Mouse (Mus musculus): ENCODE measurements around the gene Akap13.

The Akap13 gene

DNA sequence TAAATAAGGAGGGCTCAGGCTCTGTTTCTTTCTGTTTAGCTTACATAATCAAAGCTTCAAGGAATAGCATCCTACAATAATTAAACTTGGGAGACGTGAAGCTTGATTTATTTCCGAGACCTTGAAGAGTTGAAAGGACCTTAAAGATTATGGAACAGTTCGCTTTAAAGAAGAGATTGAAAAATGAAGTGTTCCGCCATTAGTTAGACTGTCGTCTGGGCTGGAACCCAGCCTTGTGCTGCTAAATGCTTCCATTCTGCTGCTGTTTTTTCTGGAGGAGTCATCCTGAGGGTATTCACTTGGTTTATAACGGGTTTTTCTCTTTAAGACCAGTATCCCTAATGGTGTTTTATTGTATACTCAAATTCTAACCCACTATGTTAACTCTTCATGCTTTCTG is 164.5 kb downstream of the Akap13 start:
- in situ Hi-C loops (cut with MboI; ENCODE audit: unreplicated experiment in 2 of 2): no loop called here

DNA sequence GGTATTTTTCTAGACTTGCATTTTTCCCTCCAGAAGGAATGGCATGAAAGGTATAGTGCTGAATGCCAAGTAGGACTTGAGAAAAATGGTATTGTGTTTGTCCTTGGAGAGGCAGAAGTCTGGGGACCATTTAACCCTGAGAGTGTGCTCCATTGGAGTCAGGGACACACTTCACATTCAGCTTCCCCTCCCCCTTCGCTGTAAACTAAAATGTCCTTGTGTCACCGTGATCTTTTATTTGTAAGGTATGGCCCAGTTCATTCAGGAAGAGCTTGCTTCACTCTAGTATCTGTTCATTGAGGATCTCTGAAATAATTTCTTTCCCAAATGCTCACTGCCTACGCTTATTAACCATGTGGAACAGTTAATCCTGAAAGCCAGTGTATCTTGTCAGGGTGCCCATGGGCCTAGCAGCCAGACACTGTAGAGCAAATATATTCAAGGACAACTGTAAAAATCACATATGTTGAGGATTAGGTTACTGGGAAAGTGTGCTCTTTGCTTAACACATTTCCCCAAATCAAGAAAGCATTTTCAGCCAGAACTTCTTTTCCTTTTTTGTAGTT is 165.1 kb downstream of the Akap13 start:
- in situ Hi-C loops (cut with MboI; ENCODE audit: unreplicated experiment in 2 of 2): no loop called here

DNA sequence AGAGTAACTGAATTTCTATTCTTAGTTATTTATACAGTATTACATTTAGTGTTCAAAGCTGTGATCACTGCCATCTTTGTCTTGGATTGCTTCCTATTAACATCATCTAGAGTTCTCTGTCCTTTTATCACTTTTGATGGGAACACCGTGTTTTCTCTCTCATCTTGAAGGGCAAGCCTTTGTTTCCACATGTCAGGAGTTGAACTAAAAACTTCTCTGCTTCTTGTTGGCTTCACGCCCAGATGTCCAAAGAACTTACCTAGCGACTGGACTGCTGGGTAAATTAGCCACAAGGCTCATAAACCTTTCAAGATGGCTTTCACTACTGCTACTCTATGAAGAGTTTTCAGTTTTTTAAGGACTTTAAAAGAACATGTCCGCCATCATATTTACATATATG is 165.6 kb downstream of the Akap13 start:
- in situ Hi-C loops (cut with MboI; ENCODE audit: unreplicated experiment in 2 of 2): no loop called here

DNA sequence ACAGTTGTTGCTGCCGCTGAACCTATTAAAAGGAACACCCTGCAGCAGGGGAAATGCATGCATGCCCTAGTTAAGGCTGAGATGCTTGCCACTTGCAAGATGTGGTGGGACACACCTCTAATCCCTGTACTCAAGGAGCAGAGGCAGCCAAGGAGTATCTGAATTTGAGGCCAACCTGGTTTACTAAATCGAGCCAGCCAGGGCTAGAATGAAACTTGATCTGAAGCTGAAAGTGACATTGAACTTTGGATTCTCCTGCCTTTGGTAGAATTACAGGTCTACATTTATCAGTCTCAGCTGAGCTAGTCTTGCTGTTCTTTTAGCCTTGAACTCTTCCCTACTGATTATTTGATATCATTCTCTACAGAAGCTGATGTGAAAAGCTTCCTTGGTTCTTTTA is 172.5 kb downstream of the Akap13 start:
- in situ Hi-C loops (cut with MboI; ENCODE audit: unreplicated experiment in 2 of 2): no loop called here

DNA sequence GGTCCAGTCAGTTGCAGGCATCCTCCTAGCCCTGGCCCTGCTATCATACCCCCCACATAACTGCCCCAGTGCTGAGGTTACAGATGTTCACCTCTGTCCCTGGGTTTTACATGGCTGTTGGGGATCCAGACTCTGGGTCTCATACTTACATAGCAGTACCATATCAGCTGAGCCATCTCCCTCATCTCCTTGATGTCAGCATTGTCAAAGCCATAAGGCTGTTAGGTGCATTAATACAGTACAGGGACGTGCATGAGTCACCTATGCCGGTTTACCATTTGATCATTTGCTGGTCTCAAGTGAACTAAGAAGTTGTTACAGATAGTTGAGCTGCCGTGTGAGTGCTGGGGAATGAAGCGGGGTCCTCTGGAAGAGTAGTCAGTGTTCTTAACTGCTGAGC is 174.3 kb downstream of the Akap13 start:
- in situ Hi-C loops (cut with MboI; ENCODE audit: unreplicated experiment in 2 of 2): no loop called here

DNA sequence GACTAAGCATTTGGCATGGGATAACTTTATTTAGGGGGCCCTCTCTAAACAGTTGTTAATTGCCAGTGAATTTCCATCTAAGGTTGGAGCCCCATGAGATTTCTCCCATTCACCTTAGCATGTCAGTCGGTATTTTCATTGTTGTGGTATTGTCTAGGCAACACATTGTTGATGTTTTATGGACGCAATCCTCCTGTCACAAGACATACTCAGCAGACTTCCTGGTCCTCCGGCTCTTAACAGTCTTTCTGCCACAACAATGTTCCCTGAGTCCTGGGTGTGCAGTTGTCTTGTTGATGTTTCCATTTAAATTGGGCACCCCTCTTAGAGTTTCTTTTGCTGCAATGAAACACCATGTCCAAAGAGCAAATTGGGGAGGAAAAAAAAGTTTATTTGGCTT is 177.6 kb downstream of the Akap13 start:
- in situ Hi-C loops (cut with MboI; ENCODE audit: unreplicated experiment in 2 of 2): no loop called here

DNA sequence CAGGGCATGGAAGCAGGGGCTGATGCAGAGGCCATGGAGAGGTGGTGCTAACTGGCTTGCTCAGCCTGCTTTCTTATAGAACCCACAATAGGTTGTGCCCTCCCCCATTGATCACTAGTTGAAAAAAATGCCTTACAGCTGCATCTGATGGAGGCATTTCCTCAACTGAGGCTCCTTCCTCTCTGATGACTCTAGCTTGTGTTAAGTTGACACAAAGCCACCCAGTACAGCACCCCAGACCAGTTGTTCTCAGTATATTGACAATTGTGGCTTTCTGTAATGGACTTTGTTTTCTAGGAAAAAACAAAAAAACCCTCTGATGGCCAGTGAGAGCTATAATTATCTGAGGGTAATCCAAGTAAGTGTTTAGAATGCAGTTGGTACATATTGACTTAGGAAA is 178.1 kb downstream of the Akap13 start:
- in situ Hi-C loops (cut with MboI; ENCODE audit: unreplicated experiment in 2 of 2): no loop called here

DNA sequence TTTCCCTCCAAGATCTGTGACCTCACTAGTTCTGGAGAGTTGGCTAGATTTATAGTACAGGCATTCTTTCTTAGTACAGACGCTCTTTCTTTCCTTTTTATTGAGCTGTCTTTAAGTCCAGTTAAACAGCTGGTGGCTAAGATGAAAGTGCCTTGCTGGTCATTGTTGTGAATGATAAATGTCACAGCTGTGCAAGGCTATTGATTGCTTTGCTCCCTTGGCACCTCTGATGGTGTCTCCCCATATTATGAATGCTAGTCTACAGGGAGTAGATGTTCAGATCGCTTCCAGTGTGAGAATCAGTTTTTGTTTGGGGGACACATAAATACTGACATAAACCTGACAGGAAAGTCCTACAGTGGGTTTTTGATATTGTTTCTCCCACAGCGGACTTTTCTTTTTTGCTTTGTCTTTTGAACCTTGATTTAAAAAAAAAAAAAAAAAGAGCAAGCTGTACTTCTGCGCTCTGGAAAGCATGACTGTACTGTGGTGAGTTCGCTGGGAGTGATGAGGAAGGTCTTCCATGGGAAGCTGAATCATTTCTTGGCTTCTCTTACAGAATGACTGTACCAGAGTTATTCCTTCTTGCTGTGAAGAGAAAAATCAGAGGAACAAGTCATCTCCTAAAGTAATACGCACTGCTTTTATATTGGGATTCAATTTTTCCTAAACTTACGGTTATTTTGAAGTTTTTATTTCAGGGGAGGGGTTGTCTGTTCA is 178.6 kb downstream of the Akap13 start:
- in situ Hi-C loops (cut with MboI; ENCODE audit: unreplicated experiment in 2 of 2): no loop called here

DNA sequence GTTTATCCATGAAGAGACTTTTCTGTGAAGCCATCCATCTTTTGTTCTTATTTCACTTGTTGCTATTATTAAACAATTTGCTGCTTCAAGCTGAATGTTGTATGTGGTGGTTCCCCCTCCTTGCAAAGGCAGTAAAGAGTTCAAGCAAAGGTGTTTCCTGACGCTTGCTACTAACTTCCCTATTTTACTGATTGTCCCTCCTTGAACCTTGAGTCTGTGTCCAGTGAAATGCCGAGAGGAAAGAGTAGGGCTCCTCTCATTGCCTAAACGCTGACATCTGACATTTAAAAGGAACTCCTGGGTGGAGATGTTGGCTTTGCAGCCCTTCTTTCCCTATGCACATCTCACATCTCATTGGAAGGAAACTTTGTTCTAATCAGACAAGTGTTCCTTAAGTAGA is 183.4 kb downstream of the Akap13 start:
- in situ Hi-C loops (cut with MboI; ENCODE audit: unreplicated experiment in 2 of 2): no loop called here

DNA sequence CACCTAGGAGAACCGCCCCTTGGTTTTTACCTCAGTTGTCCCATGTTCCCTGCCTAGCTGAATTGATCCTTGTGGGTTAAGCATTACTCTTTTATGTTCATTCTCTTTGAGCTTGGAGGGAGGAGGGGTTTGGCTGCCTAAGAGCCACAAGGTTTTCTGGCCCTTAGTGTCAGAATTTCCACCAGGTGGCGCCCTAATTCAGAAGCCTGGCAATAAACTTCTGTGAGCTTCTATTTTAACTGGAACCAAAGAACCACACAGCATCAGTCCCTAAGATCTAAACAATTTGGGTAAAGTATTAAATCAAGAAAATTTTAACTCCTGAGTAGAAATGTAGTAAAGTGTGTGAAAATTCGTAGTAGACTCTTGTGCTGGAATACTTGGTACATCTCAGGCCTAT is 184.2 kb downstream of the Akap13 start:
- in situ Hi-C loops (cut with MboI; ENCODE audit: unreplicated experiment in 2 of 2): no loop called here

DNA sequence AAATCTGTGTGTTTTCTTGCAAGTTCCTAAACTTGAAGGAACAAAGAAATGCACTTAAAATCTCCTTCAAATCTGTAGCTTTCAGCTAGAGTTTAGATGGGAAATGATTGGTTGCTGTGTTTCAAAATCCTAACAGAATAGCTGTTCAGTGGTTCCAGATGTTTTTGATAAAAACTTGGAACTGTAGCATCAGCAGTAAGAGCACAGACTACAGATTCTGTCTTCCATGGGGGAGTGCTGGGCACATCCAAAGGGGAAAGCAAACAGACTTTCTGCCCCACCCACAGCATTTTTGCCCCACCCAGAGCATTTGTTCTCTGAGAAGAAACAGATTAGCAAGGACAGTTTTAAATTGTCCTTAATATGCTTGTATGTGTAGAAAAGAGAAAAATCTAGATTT is 184.7 kb downstream of the Akap13 start:
- in situ Hi-C loops (cut with MboI; ENCODE audit: unreplicated experiment in 2 of 2): loop anchor here in 1 of 2 experiments (5.0 kb wide), 1 partner anchor 77 kb away; no protein-coding TSS in a partner anchor

DNA sequence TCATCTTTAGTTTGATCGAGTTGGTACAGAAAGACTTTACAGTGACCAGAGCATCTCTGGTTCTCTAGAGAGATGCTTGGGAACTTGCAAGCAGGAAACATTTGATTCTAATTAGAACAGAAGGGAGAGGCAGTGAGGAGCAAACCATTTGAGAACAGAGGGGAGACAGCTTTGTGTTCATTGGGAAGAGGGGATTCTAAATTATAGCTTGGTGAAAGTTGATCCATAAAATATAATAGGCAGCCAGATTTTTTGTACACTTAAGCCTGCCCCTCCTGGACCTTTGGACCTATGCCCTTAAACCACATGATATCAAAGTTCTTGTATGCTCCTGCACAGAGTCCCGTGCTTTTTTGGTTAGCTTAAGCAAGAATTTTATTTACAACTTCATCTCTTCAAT is 185.3 kb downstream of the Akap13 start:
- in situ Hi-C loops (cut with MboI; ENCODE audit: unreplicated experiment in 2 of 2): loop anchor here in 1 of 2 experiments (5.0 kb wide), 1 partner anchor 77 kb away; no protein-coding TSS in a partner anchor

DNA sequence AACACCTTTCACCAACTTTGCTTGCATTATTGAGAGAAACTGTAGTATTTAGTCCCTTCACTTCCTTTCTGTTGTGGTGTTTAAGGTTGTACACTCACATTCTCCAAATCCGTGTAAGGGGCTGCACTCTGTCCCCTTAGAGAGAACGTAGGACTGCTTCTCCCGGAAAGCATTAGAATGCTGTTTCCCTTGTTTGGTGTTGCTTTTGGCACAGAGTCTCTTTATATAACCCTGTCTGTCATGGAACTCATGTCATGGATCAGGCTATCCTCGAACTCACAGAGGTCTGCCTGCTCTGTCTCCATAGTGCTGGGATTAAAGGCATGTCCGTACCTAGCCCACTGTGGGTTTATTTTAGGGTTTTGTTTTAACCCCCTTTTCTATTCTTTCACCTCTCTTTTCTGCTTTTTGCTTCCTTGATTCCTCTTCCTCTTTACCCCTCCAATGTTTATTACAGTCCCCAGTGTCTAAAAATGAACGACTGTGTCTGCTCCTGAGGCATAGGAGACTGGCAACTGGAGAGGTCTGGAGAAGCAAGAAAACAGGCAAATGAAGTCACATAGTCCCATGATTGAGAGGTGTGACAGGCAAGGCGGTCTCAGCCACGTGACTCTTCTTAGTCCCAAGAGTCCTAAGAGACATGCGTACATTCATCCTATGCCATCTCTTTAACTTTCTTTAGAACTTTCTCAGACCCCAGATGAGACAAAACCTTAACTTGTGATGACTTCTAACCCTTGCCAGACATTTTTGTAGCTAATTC is 186.3 kb downstream of the Akap13 start:
- in situ Hi-C loops (cut with MboI; ENCODE audit: unreplicated experiment in 2 of 2): loop anchor here in 1 of 2 experiments (5.0 kb wide), 1 partner anchor 76 kb away; no protein-coding TSS in a partner anchor

DNA sequence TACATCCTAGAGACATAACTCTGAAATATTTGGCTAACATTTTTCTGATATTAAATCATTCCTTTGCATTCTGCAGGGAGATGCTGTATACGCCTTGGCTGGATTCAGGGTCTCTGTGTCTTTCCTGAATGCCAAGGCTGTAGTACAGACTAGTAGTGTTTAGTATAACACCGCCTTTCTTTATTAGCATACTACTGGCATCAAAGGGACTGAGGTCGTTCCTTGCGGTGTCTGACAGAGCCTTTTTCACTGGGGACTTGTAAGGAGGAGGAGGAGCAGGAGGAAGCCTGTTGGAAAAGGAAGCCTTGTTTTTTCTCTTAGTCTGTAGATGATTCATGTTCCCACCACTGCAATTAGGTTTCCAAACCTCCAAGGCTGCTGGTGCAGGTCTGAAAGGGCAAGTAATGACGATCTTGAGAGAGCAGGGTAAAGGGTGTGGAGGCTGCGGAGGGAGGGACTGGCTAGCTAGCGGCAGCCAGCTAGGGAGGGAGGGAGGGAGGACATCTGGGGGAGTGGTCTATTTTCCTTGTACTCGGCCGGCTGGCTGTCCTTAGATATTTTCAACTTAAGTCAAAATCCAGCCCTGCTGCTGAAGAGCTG is 186.9 kb downstream of the Akap13 start:
- in situ Hi-C loops (cut with MboI; ENCODE audit: unreplicated experiment in 2 of 2): loop anchor here in 1 of 2 experiments (5.0 kb wide), 1 partner anchor 75 kb away; no protein-coding TSS in a partner anchor

DNA sequence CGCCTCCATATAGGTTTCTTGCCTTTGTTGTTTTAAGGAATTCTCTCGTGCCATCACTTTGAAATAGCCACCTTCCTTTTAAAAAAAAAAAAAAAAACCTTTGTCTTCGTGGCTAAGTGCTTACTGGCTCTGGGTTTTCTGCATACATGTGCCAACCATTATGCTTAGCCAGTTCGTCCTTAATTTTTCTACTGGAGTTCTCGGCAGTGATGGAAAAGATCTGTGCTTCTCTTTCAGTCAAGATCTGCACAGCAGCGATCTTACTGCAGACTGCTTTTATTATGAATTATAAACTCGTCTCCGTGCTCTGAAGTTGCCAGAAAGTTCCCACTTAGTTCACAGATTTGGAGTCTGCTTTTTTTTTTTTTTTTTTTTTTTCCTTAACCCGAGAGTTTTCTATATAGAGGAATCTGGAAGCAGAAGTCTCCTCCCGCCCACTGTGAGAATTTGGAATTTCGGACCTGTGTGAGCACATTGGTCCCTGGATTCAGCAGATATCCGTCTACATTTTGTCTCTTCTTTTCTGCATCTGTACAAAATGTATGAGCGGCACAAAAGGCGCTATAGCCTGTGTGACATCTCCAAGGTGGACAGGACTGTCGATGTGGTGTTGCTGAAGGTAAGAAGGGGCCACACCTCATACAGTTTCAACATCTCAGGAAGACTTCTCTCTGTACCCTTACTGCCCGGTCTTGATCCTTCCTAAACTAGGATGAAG is 187.7 kb downstream of the Akap13 start:
- in situ Hi-C loops (cut with MboI; ENCODE audit: unreplicated experiment in 2 of 2): loop anchor here in 1 of 2 experiments (5.0 kb wide), 1 partner anchor 74 kb away; no protein-coding TSS in a partner anchor

DNA sequence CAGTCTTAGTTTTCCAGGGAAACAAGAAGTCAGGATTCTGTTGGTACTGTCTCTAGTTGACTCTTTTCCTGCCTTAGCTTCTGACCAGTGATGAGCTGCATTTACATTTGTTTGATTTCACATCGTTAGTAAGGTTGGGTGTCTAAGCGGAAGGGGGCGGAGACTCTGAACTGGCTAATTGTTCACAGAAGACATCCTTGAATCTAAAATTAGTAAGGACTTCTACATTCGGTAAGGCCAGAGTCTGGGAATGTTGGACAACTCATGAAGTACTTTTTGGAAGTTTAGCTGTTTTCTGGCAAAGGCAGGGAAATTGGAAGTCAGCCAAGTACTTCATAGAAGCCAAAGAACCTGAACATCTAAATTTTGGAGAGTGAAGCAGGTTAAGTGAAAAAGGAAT is 188.7 kb downstream of the Akap13 start:
- in situ Hi-C loops (cut with MboI; ENCODE audit: unreplicated experiment in 2 of 2): loop anchor here in 1 of 2 experiments (5.0 kb wide), 1 partner anchor 73 kb away; no protein-coding TSS in a partner anchor

DNA sequence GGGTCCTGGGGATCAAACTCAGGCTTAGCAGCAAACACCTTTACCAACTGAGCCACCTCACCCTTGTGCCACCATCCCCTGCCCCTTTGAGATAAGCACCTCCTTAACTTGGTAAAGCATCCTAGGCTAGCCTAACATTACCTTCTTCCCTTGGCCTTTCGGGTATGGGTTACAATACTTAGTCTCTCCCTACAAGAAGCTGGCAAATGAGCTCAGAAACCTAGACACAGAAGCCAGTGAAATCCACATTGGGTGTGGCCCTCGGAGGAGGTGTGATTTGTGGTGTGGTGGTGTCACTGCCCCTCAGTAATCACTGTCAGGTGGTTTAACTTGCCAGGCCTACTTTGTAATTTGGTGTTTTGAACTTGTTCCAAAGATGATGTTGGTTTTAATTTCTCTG is 189.3 kb downstream of the Akap13 start:
- in situ Hi-C loops (cut with MboI; ENCODE audit: unreplicated experiment in 2 of 2): loop anchor here in 1 of 2 experiments (5.0 kb wide), 1 partner anchor 73 kb away; no protein-coding TSS in a partner anchor

DNA sequence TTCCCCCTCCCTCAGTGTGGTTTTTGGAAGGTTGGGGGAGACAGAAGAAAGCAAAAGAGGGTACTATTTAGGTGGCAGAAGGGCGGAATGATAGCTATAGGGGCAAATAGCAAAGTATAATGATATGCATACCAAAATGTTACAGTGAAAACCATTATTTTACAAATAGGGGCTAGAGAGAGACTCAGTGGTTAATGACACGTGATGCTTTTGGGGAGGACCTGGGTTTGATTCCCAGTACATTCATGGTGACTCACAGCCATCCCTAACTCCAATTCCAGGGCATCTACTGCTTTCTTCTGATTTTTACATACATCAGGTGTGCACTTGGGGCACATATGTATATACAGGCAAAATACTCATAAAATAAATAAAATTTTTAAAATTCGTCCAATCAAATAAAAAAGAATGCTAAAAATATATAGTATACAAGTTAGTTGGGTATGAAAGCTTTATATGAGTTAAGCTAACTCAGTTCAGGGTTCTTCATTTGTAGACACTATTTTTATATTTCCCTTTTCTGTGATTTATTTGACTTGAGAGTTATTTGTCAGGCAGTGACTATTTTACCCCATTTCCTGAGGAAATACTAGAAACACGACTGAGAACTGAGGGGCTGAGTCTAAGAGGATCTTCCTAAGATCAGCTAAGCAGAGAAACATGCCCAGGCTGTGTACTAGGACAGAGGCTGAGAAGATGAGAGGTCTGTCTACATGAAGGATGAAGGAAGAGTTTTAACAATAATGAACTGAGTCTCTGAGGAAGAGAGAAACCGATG is 190.0 kb downstream of the Akap13 start:
- in situ Hi-C loops (cut with MboI; ENCODE audit: unreplicated experiment in 2 of 2): no loop called here

DNA sequence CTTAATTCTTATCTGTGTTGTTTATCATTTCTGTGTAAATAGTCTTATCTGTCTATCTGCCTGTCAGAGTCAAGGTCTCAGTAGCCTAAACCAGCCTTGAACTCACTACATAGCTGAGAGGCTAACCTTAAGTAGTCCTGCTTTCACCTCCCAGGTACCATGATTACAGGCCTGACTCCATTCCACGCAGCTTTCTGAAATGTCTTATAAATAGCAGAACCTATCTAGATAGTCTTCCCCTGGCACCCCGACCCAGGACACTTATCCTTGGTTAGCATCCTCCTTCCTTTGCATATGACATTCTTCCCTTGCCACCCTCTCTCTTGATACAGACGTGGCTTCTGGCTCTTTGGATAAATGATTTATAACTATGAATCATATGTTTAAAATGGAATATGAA is 192.7 kb downstream of the Akap13 start:
- in situ Hi-C loops (cut with MboI; ENCODE audit: unreplicated experiment in 2 of 2): no loop called here

DNA sequence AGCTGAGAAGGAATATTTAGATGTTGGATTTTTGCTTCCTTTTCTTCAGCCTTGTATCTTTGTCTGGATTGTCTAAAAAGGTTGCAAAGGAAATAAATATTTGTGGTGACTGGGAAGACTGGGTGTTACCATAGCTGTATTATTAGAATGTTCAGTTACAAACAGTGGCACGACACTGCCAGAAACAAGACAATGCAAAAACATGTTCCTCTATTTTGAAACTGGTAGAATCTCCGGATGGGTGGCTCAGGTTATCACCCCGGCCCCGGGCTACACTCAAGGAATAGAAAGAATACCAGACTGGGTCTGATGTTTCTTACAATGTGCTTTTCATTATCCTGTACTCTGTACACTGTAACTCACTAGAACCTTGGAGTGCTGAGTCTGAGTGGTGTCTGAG is 193.6 kb downstream of the Akap13 start:
- in situ Hi-C loops (cut with MboI; ENCODE audit: unreplicated experiment in 2 of 2): no loop called here

All from v-Abl transformed pro-B cells (cell line).